Mouse (Mus musculus): ENCODE measurements around the gene Tmbim1. TPM values are rescaled to one million over a fixed set of nuclear protein-coding genes. Genes with fewer than 3 reads are reported as not detected.

Tmbim1 gene
- total RNA-seq, 2 experiments from 2014 or later, result 19.5 to 19.7 TPM

GRCm38 (mm10) chr1:74278988-74279387 is 26.4 kb downstream of the Tmbim1 start:
- no peak for DNase-seq (ENCODE audit: low spot score in 2 of 2)

- no peak for DNase-seq (ENCODE audit: low spot score in 2 of 2)
Measured at GRCm38 (mm10) chr1:74278538-74278937, 26.9 kb downstream of the Tmbim1 start, which contains the start of gene Gpbar1. TSS of gene Gpbar1 (plus strand) at chr1:74278550.

- DNase-seq (ENCODE audit: low spot score in 2 of 2), result no peak
Measured at GRCm38 (mm10) chr1:74277883-74278537, 27.4 kb downstream of the Tmbim1 start.

- no peak for DNase-seq (ENCODE audit: low spot score in 2 of 2)
Measured at GRCm38 (mm10) chr1:74277041-74277440, 28.4 kb downstream of the Tmbim1 start.

GRCm38 (mm10) chr1:74275015-74275414 is 30.4 kb downstream of the Tmbim1 start:
- no peak for DNase-seq (ENCODE audit: low spot score in 2 of 2)

GRCm38 (mm10) chr1:74271659-74272058 is 33.8 kb downstream of the Tmbim1 start:
- DNase-seq (ENCODE audit: low spot score in 2 of 2), result no peak

GRCm38 (mm10) chr1:74268750-74269149 is 36.7 kb downstream of the Tmbim1 start:
- DNase-seq (ENCODE audit: low spot score in 2 of 2), result no peak

- DNase-seq (ENCODE audit: low spot score in 2 of 2), result no peak
Measured at GRCm38 (mm10) chr1:74262510-74262909, 42.9 kb downstream of the Tmbim1 start.

GRCm38 (mm10) chr1:74256782-74257181 is 48.6 kb downstream of the Tmbim1 start:
- no peak for DNase-seq (ENCODE audit: low spot score in 2 of 2)

- DNase-seq (ENCODE audit: low spot score in 2 of 2), result no peak
Measured at GRCm38 (mm10) chr1:74255704-74256345, 49.6 kb downstream of the Tmbim1 start.

- no peak for DNase-seq (ENCODE audit: low spot score in 2 of 2)
Measured at GRCm38 (mm10) chr1:74250096-74250495, 55.3 kb downstream of the Tmbim1 start.

- DNase-seq (ENCODE audit: low spot score in 2 of 2), result no peak
Measured at GRCm38 (mm10) chr1:74249331-74249980, 56.0 kb downstream of the Tmbim1 start.

GRCm38 (mm10) chr1:74248799-74249198 is 56.6 kb downstream of the Tmbim1 start:
- no peak for DNase-seq (ENCODE audit: low spot score in 2 of 2)

GRCm38 (mm10) chr1:74245525-74245924 is 59.9 kb downstream of the Tmbim1 start:
- DNase-seq (ENCODE audit: low spot score in 2 of 2), result no peak

- DNase-seq (ENCODE audit: low spot score in 2 of 2), result no peak
Measured at GRCm38 (mm10) chr1:74240832-74241231, 64.6 kb downstream of the Tmbim1 start.

GRCm38 (mm10) chr1:74240311-74240710 is 65.1 kb downstream of the Tmbim1 start:
- peak; percentile 22 to 83 for DNase-seq (ENCODE audit: low spot score in 2 of 2)

- DNase-seq (ENCODE audit: low spot score in 2 of 2), result peak in 1 of 2 experiments; percentile 17
Measured at GRCm38 (mm10) chr1:74239618-74240017, 65.8 kb downstream of the Tmbim1 start.

- DNase-seq (ENCODE audit: low spot score in 2 of 2), result no peak
Measured at GRCm38 (mm10) chr1:74239162-74239561, 66.3 kb downstream of the Tmbim1 start.
